Mouse (Mus musculus) intestine, postnatal 0 days (tissue): Measurements from ENCODE around the gene Hat1. TPM values are rescaled to one million over a fixed set of nuclear protein-coding genes. Genes with fewer than 3 reads are reported as not detected.
"Not testable (repeated sequence)": the region's sequence is repeated elsewhere in the genome, so short reads cannot be mapped to it uniquely, and the experiment has no call there.

Experiments
- ATAC-seq: fragments of 200-750 bp; cut with Nextera tagmentation; 2 replicates; pipeline ENCODE4 v1.8.0; 2017; ENCODE audit warnings: mild to moderate bottlenecking, moderate TSS enrichment, moderate library complexity
- H3K27ac ChIP-seq: fragments of 300-500 bp; sonication (generic); 2 replicates; pipeline ENCODE4 v1.5.1; 2014; ENCODE audit warnings: mild to moderate bottlenecking, low read depth, low read length, moderate library complexity
- H3K27me3 ChIP-seq: fragments of 300-500 bp; sonication (generic); replicated peaks from 2 replicates; pipeline ENCODE4 v1.6.1; 2014; ENCODE audit warnings: low read length, mixed read lengths; ENCODE audit not compliant: control insufficient read depth, insufficient read depth
- H3K36me3 ChIP-seq: fragments of 300-500 bp; sonication (generic); 2 replicates; pipeline ENCODE4 v1.6.1; 2014; ENCODE audit warnings: mild to moderate bottlenecking, moderate library complexity; ENCODE audit not compliant: control insufficient read depth, insufficient read depth
- H3K4me1 ChIP-seq: fragments of 300-500 bp; sonication (generic); replicated peaks from 2 replicates; pipeline ENCODE4 v1.6.1; 2014; ENCODE audit warnings: antibody characterized with exemption, low read length, mixed read lengths; ENCODE audit not compliant: control insufficient read depth, insufficient read depth
- H3K4me2 ChIP-seq: fragments of 300-500 bp; sonication (generic); replicated peaks from 2 replicates; pipeline ENCODE4 v1.6.1; 2014; ENCODE audit warnings: low read depth, mild to moderate bottlenecking, moderate library complexity
- H3K4me3 ChIP-seq: fragments of 300-500 bp; sonication (generic); 2 replicates; pipeline ENCODE4 v1.5.1; 2014; ENCODE audit warnings: low read depth, low read length
- H3K9ac ChIP-seq: fragments of 300-500 bp; sonication (generic); 2 replicates; pipeline ENCODE4 v1.6.1; 2014; ENCODE audit warnings: mild to moderate bottlenecking, low read depth, low read length
- H3K9me3 ChIP-seq: fragments of 300-500 bp; sonication (generic); 2 replicates; pipeline ENCODE4 v1.6.1; 2016; ENCODE audit warnings: mixed run types; ENCODE audit not compliant: control insufficient read depth
- CTCF ChIP-seq: sonication (generic); IDR thresholded peaks from 2 replicates; pipeline ENCODE4 v1.5.1; 2016; ENCODE audit warnings: low read depth, mild to moderate bottlenecking, control low read depth, antibody characterized with exemption, moderate library complexity
- WGBS: fragments of 180-500 bp; shearing (Covaris S2); extraction: QIAGEN DNeasy Blood & Tissue Kit; methylation state at CpG from one replicate; pipeline ENCODE4 v1.1.7; 2014; 5-methylcytosine and 5-hydroxymethylcytosine counted together
- polyA plus RNA-seq: library from polyadenylated mRNA; unstranded; fragments of >200 nt; fragmentation: Nextera tagmentation; extraction: Ambion mirVana; gene quantifications from 2 replicates; pipeline ENCODE4 v1.2.1, GENCODE M21; 2015

Gene Hat1
- polyA plus RNA-seq, 1 experiment from 2014 or later = 39.4 TPM

GRCm38 (mm10) chr2:71358347-71358746 is 30.4 kb upstream of the Hat1 start:
- WGBS = 92% methylated on average over 5 of the region's 5 CpGs
- Histone ChIP-seq H3K27me3 (no peaks in the 10 kb centered on the region), H3K4me2 (no peak overlapping the region), H3K4me1 (no peaks in the 10 kb centered on the region), H3K27ac (no peak overlapping the region), H3K36me3 (no peaks in the 10 kb centered on the region), H3K4me3 (no peak overlapping the region), H3K9ac (no peak overlapping the region), H3K9me3 (no peaks in the 10 kb centered on the region)
- no peak for TF ChIP-seq CTCF
- no peak for ATAC-seq

- Histone ChIP-seq H3K36me3 (no peaks in the 10 kb centered on the region), H3K27ac (no peak overlapping the region), H3K4me1 (no peaks in the 10 kb centered on the region), H3K9ac (no peak overlapping the region), H3K4me2 (no peak overlapping the region), H3K27me3 (no peaks in the 10 kb centered on the region), H3K4me3 (no peak overlapping the region), H3K9me3 (no peaks in the 10 kb centered on the region)
- no peak for ATAC-seq
- WGBS = 65% methylated on average over 1 of the region's 1 CpGs
- no peak for TF ChIP-seq CTCF
Measured at GRCm38 (mm10) chr2:71360192-71360591, 28.6 kb upstream of the Hat1 start.

- H3K4me3 ChIP-seq = peak overlapping the region; percentile 86
- H3K4me2 ChIP-seq = peak overlapping the region; percentile 89
- no peak for TF ChIP-seq CTCF
- H3K36me3 ChIP-seq = no peaks in the 10 kb centered on the region
- H3K4me1 ChIP-seq = no peaks in the 10 kb centered on the region; the same call in 1 of the 2 replicates
- no peak for ATAC-seq
- H3K27ac ChIP-seq = no peak overlapping the region
- H3K9ac ChIP-seq = peak overlapping the region; percentile 57
- H3K27me3 ChIP-seq = no peaks in the 10 kb centered on the region
- 1% methylated on average over 9 of the region's 9 CpGs for WGBS
- H3K9me3 ChIP-seq = no peaks in the 10 kb centered on the region
Measured at GRCm38 (mm10) chr2:71366618-71367124, 22.1 kb upstream of the Hat1 start.

GRCm38 (mm10) chr2:71367125-71367880 is 21.5 kb upstream of the Hat1 start, which contains the start of gene Slc25a12:
Gene Slc25a12, minus strand, starts transcription at chr2:71367749.
- Histone ChIP-seq H3K27ac (peak within 1 kb of the TSS; percentile 69), H3K4me1 (no peaks in the 10 kb centered on the region; the same call in 1 of the 2 replicates), H3K9me3 (no peaks in the 10 kb centered on the region), H3K9ac (peak within 1 kb of the TSS; percentile 57), H3K36me3 (no peaks in the 10 kb centered on the region), H3K4me3 (peak within 1 kb of the TSS; percentile 86), H3K4me2 (peak within 1 kb of the TSS; percentile 89), H3K27me3 (no peaks in the 10 kb centered on the region)
- WGBS = under 1% methylated on average over 57 of the region's 57 CpGs
- TF ChIP-seq CTCF = no peak
- peak; percentile 94 for ATAC-seq

GRCm38 (mm10) chr2:71368086-71368485 is 20.7 kb upstream of the Hat1 start:
- 45% methylated on average over 8 of the region's 8 CpGs for WGBS
- Histone ChIP-seq H3K4me2 (peak overlapping the region; percentile 89), H3K27ac (no peak overlapping the region), H3K9ac (no peak overlapping the region), H3K4me1 (no peaks in the 10 kb centered on the region; the same call in 1 of the 2 replicates), H3K4me3 (peak overlapping the region; percentile 86; the same call in 1 of the 2 replicates), H3K36me3 (no peaks in the 10 kb centered on the region), H3K27me3 (no peaks in the 10 kb centered on the region), H3K9me3 (no peaks in the 10 kb centered on the region)
- TF ChIP-seq CTCF = no peak
- ATAC-seq = no peak

- 68% methylated on average over 5 of the region's 5 CpGs for WGBS
- no peaks in the 10 kb centered on the region for H3K36me3 ChIP-seq
- no peaks in the 10 kb centered on the region for H3K27me3 ChIP-seq
- TF ChIP-seq CTCF = no peak
- H3K4me1 ChIP-seq = no peaks in the 10 kb centered on the region; the same call in 1 of the 2 replicates
- no peak overlapping the region for H3K27ac ChIP-seq
- no peak overlapping the region for H3K4me2 ChIP-seq
- H3K9me3 ChIP-seq = no peaks in the 10 kb centered on the region
- no peak overlapping the region for H3K9ac ChIP-seq
- no peak for ATAC-seq
- H3K4me3 ChIP-seq = no peak overlapping the region
Measured at GRCm38 (mm10) chr2:71371790-71372189, 17.0 kb upstream of the Hat1 start.

GRCm38 (mm10) chr2:71372261-71372660 is 16.5 kb upstream of the Hat1 start:
- not testable (repeated sequence) for H3K27ac ChIP-seq, H3K9ac ChIP-seq, H3K27me3 ChIP-seq, ATAC-seq, H3K4me1 ChIP-seq, H3K4me2 ChIP-seq, H3K36me3 ChIP-seq, H3K9me3 ChIP-seq, H3K4me3 ChIP-seq
- 93% methylated on average over 4 of the region's 4 CpGs for WGBS
